Mouse (Mus musculus) left cerebral cortex, postnatal 36 days (tissue): ENCODE measurements around the gene Brca1. TPM values are rescaled to one million over a fixed set of nuclear protein-coding genes. Genes with fewer than 3 reads are reported as not detected.

ENCODE experiments used
- total RNA-seq, 2 experiments: library from RNA; stranded (reverse); gene quantifications; 2 replicates each; pipeline ENCODE4 v1.2.3; 2021

Gene Brca1
- total RNA-seq, 2 experiments from 2014 or later = 0.96 to 1.0 TPM

Other genes with a start within 250 kb of the Brca1 start
- 100 to 1,000 TPM; 206 to 237 TPM for gene Becn1, start 249.7 kb downstream of the Brca1 start, total RNA-seq
- 100 to 1,000 TPM; 114 to 133 TPM for gene Psme3, start 235.7 kb downstream of the Brca1 start, total RNA-seq
- 1 to 10 TPM; 4.4 to 7.2 TPM for gene Aoc2, start 226.9 kb downstream of the Brca1 start, total RNA-seq
- gene Aoc3, start 221.3 kb downstream of the Brca1 start, total RNA-seq = under 1 TPM; 0.76 to 0.79 TPM
- gene G6pc, start 184.4 kb downstream of the Brca1 start, total RNA-seq = not detected
- 10 to 100 TPM; 42.1 to 45.6 TPM for gene Aarsd1, start 134.3 kb downstream of the Brca1 start, total RNA-seq
- 1 to 10 TPM; 5.5 to 7.6 TPM for gene Gm27029, start 127.2 kb downstream of the Brca1 start, total RNA-seq
- gene Rundc1, start 126.9 kb downstream of the Brca1 start, total RNA-seq = 10 to 100 TPM; 32.7 to 40.6 TPM
- gene Ptges3l, start 126.6 kb downstream of the Brca1 start, total RNA-seq = 1 to 10 TPM; 3.3 to 4.7 TPM
- 10 to 100 TPM; 32.6 to 46.9 TPM for gene Rpl27, start 109.7 kb downstream of the Brca1 start, total RNA-seq
- gene Ifi35, start 103.5 kb downstream of the Brca1 start, total RNA-seq = 1 to 10 TPM; 3.2 to 3.4 TPM
- 100 to 1,000 TPM; 139 to 164 TPM for gene Rnd2, start 87.0 kb downstream of the Brca1 start, total RNA-seq
- gene Vat1, start 85.7 kb downstream of the Brca1 start, total RNA-seq = 10 to 100 TPM; 33.9 to 36.1 TPM
- 100 to 1,000 TPM; 131 to 145 TPM for gene Nbr1, start 194 bp upstream of the Brca1 start, total RNA-seq
- gene Tmem106a, start 30.3 kb upstream of the Brca1 start, total RNA-seq = 1 to 10 TPM; 1.2 to 1.6 TPM
- gene Gm11634, start 47.3 kb upstream of the Brca1 start, total RNA-seq = not detected
- gene Rdm1, start 75.2 kb upstream of the Brca1 start, total RNA-seq = 1 to 10 TPM; 6.0 to 6.5 TPM
- gene Arl4d, start 113.6 kb upstream of the Brca1 start, total RNA-seq = 10 to 100 TPM; 18.3 to 38.8 TPM
- gene Dhx8, start 181.0 kb upstream of the Brca1 start, total RNA-seq = 10 to 100 TPM; 34.1 to 37.4 TPM
- 10 to 100 TPM; 13.9 to 20.3 TPM for gene Etv4, start 233.4 kb upstream of the Brca1 start, total RNA-seq